Mouse (Mus musculus) mammary gland, adult 2 months (tissue): ENCODE results near the gene Col5a3. TPM values are rescaled to one million over a fixed set of nuclear protein-coding genes. Genes with fewer than 3 reads are reported as not detected.

Source experiments
- polyA plus RNA-seq: library from polyadenylated mRNA; depleted of rRNA; stranded (reverse); fragments of >200 nt; gene quantifications from 2 replicates; pipeline ENCODE4 v1.2.3, GENCODE M21; 2012; ENCODE audit warnings: low replicate concordance; rRNA removed

The Col5a3 gene
- polyA plus RNA-seq = 78.0 and 82.3 TPM in 2 replicates

DNA sequence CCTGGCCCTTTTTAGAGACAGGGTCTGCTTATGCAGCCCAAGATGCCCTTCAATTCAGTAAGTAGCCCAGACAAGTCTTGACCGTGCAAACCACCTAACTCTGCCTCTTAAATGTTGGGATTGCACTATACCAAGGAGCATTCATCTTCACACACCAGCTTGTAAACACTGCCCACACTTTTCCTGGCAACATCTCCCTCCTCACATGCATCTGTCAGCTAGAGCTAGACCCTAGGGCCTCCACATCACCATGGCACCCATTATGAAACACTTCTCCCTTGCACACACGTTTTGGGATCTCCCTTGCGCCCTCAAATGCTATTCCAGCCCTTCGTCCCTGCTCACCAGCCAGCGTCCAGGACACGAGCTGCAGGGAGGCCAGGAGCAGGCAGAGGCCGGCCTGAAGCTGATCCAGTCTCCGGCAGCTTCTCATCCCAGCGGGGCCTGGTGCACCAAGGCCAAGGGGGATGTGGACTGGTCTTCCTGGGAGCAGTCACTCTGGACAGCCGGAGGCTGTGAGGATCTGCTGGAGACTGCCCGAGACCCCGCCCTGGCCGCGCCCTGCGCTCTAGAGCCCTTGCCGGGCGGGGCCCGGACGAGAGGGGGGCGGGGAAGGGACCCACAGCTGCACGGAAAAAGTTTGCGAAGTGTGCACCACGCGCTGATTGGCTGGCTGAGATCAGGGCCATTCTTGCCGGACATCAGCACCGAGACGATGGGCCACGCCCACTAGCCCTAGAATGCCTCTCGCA, at the start of gene Col5a3:
Gene Col5a3, minus strand, starts transcription at position 547 of the 752 bp plus-strand sequence.

DNA sequence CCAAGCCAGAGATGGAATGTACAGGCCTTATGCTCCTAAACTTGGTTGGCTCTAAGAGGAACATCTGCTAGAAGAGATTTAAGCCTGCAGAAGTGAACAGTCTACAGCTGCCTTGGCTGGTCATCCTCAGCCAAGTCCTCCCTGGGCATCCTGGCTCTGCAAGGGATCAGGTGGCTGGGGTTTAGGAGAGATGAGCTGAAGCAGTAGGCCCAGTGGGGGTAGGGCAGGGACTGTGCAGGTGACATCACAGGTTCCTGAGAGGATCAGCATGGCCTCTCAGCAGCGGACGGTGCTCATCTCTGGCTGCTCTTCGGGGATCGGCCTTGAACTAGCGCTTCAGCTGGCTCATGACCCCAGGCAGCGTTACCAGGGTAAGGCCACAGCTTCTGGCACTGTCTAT, 3.4 kb upstream of the Col5a3 start, which contains the start of gene Rdh8:
Gene Rdh8, plus strand, starts transcription at position 268 of the 400 bp plus-strand sequence.

DNA sequence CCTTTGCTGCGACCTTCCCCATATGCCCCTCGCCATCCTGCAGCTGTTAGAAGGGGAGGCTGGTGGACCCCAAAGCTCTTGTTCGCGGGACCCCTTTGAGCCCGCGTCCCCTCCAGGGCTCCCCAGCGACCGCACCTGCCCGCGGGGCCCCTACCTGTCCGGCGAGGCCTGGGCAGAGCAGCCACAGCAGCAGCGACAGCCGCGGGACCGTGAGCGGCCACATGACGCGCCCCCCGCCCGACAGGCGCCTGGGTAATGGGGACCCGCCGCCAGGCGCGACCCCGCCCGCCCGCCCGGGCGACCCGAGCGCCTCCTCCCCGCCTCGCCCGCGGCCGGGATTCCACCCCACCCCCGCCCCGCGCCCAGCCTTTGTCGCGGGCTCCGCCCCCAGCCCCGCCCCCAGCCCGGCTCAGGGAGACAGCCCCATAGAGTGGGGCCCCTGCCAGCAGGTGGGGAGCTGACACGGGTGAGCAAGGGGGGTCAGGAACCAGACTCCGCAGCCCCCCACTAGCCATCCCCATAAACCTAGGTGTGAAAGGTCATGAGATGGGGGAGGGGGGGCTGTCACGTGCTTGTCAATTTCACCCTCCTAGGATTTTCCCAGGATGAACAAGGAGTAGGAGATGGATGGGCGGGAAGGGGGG, 68.7 kb downstream of the Col5a3 start, which contains the start of gene Olfm2:
Gene Olfm2, minus strand, starts transcription at position 333 of the 644 bp plus-strand sequence.

Other genes starting within 250 kb of the Col5a3 start
- 2.2 and 2.7 TPM in 2 replicates for gene Zfp846, start 233.8 kb downstream of the Col5a3 start, polyA plus RNA-seq
- 105 and 165 TPM in 2 replicates for gene Ubl5, start 172.2 kb downstream of the Col5a3 start, polyA plus RNA-seq
- 41.6 and 91.3 TPM in 2 replicates for gene Fbxl12, start 170.3 kb downstream of the Col5a3 start, polyA plus RNA-seq
- gene Pin1, start 163.0 kb downstream of the Col5a3 start, polyA plus RNA-seq = 16.0 and 19.1 TPM in 2 replicates
- 6.7 and 8.1 TPM in 2 replicates for gene Olfm2, start 68.7 kb downstream of the Col5a3 start, polyA plus RNA-seq
- not detected in 2 replicates for gene Rdh8, start 3.4 kb upstream of the Col5a3 start, polyA plus RNA-seq
- 84.0 and 147 TPM in 2 replicates for gene A230050P20Rik, start 53.6 kb upstream of the Col5a3 start, polyA plus RNA-seq
- gene Angptl6, start 64.7 kb upstream of the Col5a3 start, polyA plus RNA-seq = 7.2 and 8.4 TPM in 2 replicates
- gene Ppan, start 73.1 kb upstream of the Col5a3 start, polyA plus RNA-seq = 50.9 and 110 TPM in 2 replicates
- 83.8 and 108 TPM in 2 replicates for gene Eif3g, start 83.6 kb upstream of the Col5a3 start, polyA plus RNA-seq
- gene Dnmt1, start 144.8 kb upstream of the Col5a3 start, polyA plus RNA-seq = 22.5 and 37.3 TPM in 2 replicates
- gene S1pr2, start 161.7 kb upstream of the Col5a3 start, polyA plus RNA-seq = 16.7 and 18.1 TPM in 2 replicates
- 121 and 137 TPM in 2 replicates for gene Mrpl4, start 187.7 kb upstream of the Col5a3 start, polyA plus RNA-seq
- gene Icam1, start 200.9 kb upstream of the Col5a3 start, polyA plus RNA-seq = 38.8 and 51.8 TPM in 2 replicates
- gene Icam4, start 214.3 kb upstream of the Col5a3 start, polyA plus RNA-seq = 0.84 and 1.0 TPM in 2 replicates
- 0.50 and 1.5 TPM in 2 replicates for gene Icam5, start 217.0 kb upstream of the Col5a3 start, polyA plus RNA-seq